1 mouse cellular context compared by ENCODE assay signal in the genomic region with DNA sequence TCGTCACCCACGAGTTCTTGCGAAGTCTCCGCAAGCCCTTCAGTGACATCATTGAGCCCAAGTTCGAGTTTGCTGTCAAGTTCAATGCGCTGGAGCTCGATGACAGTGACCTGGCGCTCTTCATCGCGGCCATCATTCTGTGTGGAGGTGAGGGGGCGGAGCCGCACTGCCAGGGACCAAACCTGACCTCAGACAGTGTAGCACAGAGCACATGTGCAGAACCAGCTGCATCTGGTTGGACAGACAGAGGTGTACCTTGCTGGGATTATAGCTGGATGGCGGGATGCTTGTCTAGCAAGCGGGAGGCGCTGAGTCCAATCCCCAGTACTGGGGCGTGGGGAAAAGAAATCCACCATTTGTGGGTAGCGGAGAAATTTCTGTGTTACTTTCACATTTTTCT.
TF ChIP-seq lines count a peak whose summit lies in the region.

No protein-coding gene starts in this region.

TF ChIP-seq in ES-E14, 5 proteins besides CTCF, POLR2A, EP300 and RAD21 (continued from another document):
- TF ChIP-seq ZNF384 (IDR thresholded peaks at IDR 0.05; ENCODE audit: low read depth, low read length) (no peak), MAFK (IDR thresholded peaks at IDR 0.05; ENCODE audit: insufficient read depth, low read depth, low read length) (no peak)
